Mouse (Mus musculus) heart, embryonic 14.5 days (tissue): ENCODE data around the gene Ftl1. TPM values are rescaled to one million over a fixed set of nuclear protein-coding genes. Genes with fewer than 3 reads are reported as not detected.

Experiments
- ATAC-seq: fragments of 200-750 bp; cut with Nextera tagmentation; 2 replicates; pipeline ENCODE4 v1.8.0; 2017; ENCODE audit warnings: low read depth, moderate TSS enrichment; ENCODE audit not compliant: insufficient number of reproducible peaks, insufficient read depth, low FRiP score
- H3K27ac ChIP-seq, 2 experiments: fragments of 200-500 bp in 1 of 2; fragments of 300-500 bp in 1 of 2; sonication (generic) in 1 of 2; replicated peaks in 1 of 2; 2 replicates each; pipeline ENCODE4 v1.5.1; 2012 to 2014; ENCODE audit warnings: low read depth in 2 of 2, low read length in 2 of 2, control low read depth in 1 of 2, mild to moderate bottlenecking in 1 of 2, mixed read lengths in 1 of 2; ENCODE audit not compliant: control insufficient read depth in 1 of 2, insufficient read depth in 1 of 2
- H3K27me3 ChIP-seq: fragments of 300-500 bp; sonication (generic); 2 replicates; pipeline ENCODE4 v1.6.1; 2014; ENCODE audit warnings: mild to moderate bottlenecking, low read length, control low read depth; ENCODE audit not compliant: control insufficient read depth, insufficient read depth
- H3K36me3 ChIP-seq: fragments of 300-500 bp; sonication (generic); 2 replicates; pipeline ENCODE4 v1.6.1; 2014; ENCODE audit warnings: mild to moderate bottlenecking, control low read depth, low read length, mixed read lengths; ENCODE audit not compliant: control insufficient read depth, insufficient read depth
- H3K4me1 ChIP-seq, 2 experiments: fragments of 200-500 bp in 1 of 2; fragments of 300-500 bp in 1 of 2; sonication (generic) in 1 of 2; 2 replicates each; pipeline ENCODE4 v1.6.1; 2012 to 2014; ENCODE audit warnings: low read length in 2 of 2, control low read depth in 1 of 2, mixed read lengths in 1 of 2; ENCODE audit not compliant: control insufficient read depth in 2 of 2, insufficient read depth in 2 of 2
- H3K4me2 ChIP-seq: fragments of 300-500 bp; sonication (generic); 2 replicates; pipeline ENCODE4 v1.6.1; 2014; ENCODE audit warnings: mild to moderate bottlenecking, low read length
- H3K4me3 ChIP-seq, 2 experiments: fragments of 200-500 bp in 1 of 2; fragments of 300-500 bp in 1 of 2; sonication (generic) in 1 of 2; 2 replicates each; pipeline ENCODE4 v1.5.1; 2012 to 2014; ENCODE audit warnings: low read length in 2 of 2, mild to moderate bottlenecking in 2 of 2, control low read depth in 1 of 2, low read depth in 1 of 2, moderate library complexity in 1 of 2; ENCODE audit not compliant: control insufficient read depth in 1 of 2, insufficient read depth in 1 of 2
- H3K9ac ChIP-seq: fragments of 300-500 bp; sonication (generic); 2 replicates; pipeline ENCODE4 v1.6.1; 2014; ENCODE audit warnings: mild to moderate bottlenecking, low read length
- H3K9me3 ChIP-seq: fragments of 300-500 bp; sonication (generic); 2 replicates; pipeline ENCODE4 v1.6.1; 2016; ENCODE audit warnings: low read length, control low read depth; ENCODE audit not compliant: control insufficient read depth
- WGBS: fragments of 180-500 bp; shearing (Covaris S2); extraction: QIAGEN DNeasy Blood & Tissue Kit; methylation state at CpG from one replicate; pipeline ENCODE4 v1.1.7; 2014; 5-methylcytosine and 5-hydroxymethylcytosine counted together
- polyA plus RNA-seq: library from polyadenylated mRNA; unstranded; fragments of >200 nt; fragmentation: Nextera tagmentation; extraction: Ambion mirVana; gene quantifications from 2 replicates; pipeline ENCODE4 v1.2.1, GENCODE M21; 2014

Ftl1 gene
- polyA plus RNA-seq, 1 experiment from 2014 or later, result 3,606 TPM

- H3K9ac ChIP-seq, result peak overlapping the region; percentile 55; the same call in 1 of the 2 replicates
- H3K4me1 ChIP-seq, result peaks cover 0 to 5% of the 10 kb centered on the region in 2 experiments; a peak in 2 of 4 replicates
- 59% methylated on average over 16 of the region's 16 CpGs for WGBS
- H3K9me3 ChIP-seq, result no peaks in the 10 kb centered on the region
- no peak for ATAC-seq
- H3K27me3 ChIP-seq, result no peaks in the 10 kb centered on the region
- peak overlapping the region; percentile 50 for H3K4me2 ChIP-seq
- H3K4me3 ChIP-seq, result peak overlapping the region; percentile 19 to 33; a peak in 3 of 4 replicates
- H3K36me3 ChIP-seq, result no peaks in the 10 kb centered on the region
- no peak overlapping the region for H3K27ac ChIP-seq
Observed at GRCm38 (mm10) chr7:45475291-45475969, 15.7 kb upstream of the Ftl1 start.

- Histone ChIP-seq H3K4me2 (no peak overlapping the region), H3K4me3 (no peak overlapping the region), H3K36me3 (no peaks in the 10 kb centered on the region; the same call in 1 of the 2 replicates), H3K27ac (no peak overlapping the region), H3K4me1 (peaks cover 7 to 8% of the 10 kb centered on the region in 2 experiments), H3K9me3 (no peaks in the 10 kb centered on the region), H3K9ac (no peak overlapping the region), H3K27me3 (no peaks in the 10 kb centered on the region)
- ATAC-seq, result no peak
- 5% methylated on average over 3 of the region's 3 CpGs for WGBS
Observed at GRCm38 (mm10) chr7:45470869-45471268, 11.2 kb upstream of the Ftl1 start.

GRCm38 (mm10) chr7:45467090-45467670 lies 7.5 kb upstream of the Ftl1 start:
- H3K9me3 ChIP-seq, result no peaks in the 10 kb centered on the region
- H3K4me2 ChIP-seq, result peak overlapping the region; percentile 88
- peak overlapping the region; percentile 87 to 89 for H3K4me3 ChIP-seq
- no peak overlapping the region for H3K27ac ChIP-seq
- peaks cover 6 to 14% of the 10 kb centered on the region in 2 experiments; a peak in 3 of 4 replicates for H3K4me1 ChIP-seq
- 40% methylated on average over 7 of the region's 7 CpGs for WGBS
- peaks cover 32% of the 10 kb centered on the region for H3K36me3 ChIP-seq
- no peak for ATAC-seq
- H3K27me3 ChIP-seq, result no peaks in the 10 kb centered on the region
- peak overlapping the region; percentile 92 for H3K9ac ChIP-seq

GRCm38 (mm10) chr7:45466283-45467089 lies 6.8 kb upstream of the Ftl1 start, which contains the start of gene Bax:
Bax (minus strand) TSS chr7:45466898.
- Histone ChIP-seq H3K36me3 (peaks cover 39% of the 10 kb centered on the region), H3K27me3 (no peaks in the 10 kb centered on the region), H3K4me2 (peak within 1 kb of the TSS; percentile 88), H3K27ac (peak within 1 kb of the TSS; percentile 40 to 64; a peak in 2 of 4 replicates), H3K9ac (peak within 1 kb of the TSS; percentile 92), H3K4me3 (peak within 1 kb of the TSS; percentile 87 to 89), H3K9me3 (no peaks in the 10 kb centered on the region), H3K4me1 (peaks cover 6 to 14% of the 10 kb centered on the region in 2 experiments; a peak in 3 of 4 replicates)
- peak; percentile 77 for ATAC-seq
- WGBS, result under 1% methylated on average over 56 of the region's 58 CpGs

GRCm38 (mm10) chr7:45465549-45465948 lies 5.9 kb upstream of the Ftl1 start:
- WGBS, result 84% methylated on average over 9 of the region's 9 CpGs
- Histone ChIP-seq H3K36me3 (peaks cover 40% of the 10 kb centered on the region), H3K4me1 (peaks cover 11 to 21% of the 10 kb centered on the region in 2 experiments), H3K4me2 (peak overlapping the region; percentile 88), H3K9me3 (no peaks in the 10 kb centered on the region), H3K27ac (no peak overlapping the region), H3K9ac (peak overlapping the region; percentile 92), H3K27me3 (no peaks in the 10 kb centered on the region), H3K4me3 (peak overlapping the region; percentile 87 to 89)
- ATAC-seq, result no peak

- WGBS, result 92% methylated on average over 12 of the region's 12 CpGs
- Histone ChIP-seq H3K4me3 (no peak overlapping the region), H3K9ac (no peak overlapping the region), H3K27me3 (no peaks in the 10 kb centered on the region), H3K4me1 (peaks cover 15 to 25% of the 10 kb centered on the region in 2 experiments), H3K36me3 (peaks cover 40% of the 10 kb centered on the region), H3K4me2 (no peak overlapping the region), H3K9me3 (no peaks in the 10 kb centered on the region), H3K27ac (no peak overlapping the region)
- ATAC-seq, result no peak
Observed at GRCm38 (mm10) chr7:45465112-45465511, 5.4 kb upstream of the Ftl1 start.

- ATAC-seq, result no peak
- no peak overlapping the region for H3K27ac ChIP-seq
- no peak overlapping the region for H3K4me3 ChIP-seq
- peaks cover 40% of the 10 kb centered on the region for H3K36me3 ChIP-seq
- H3K27me3 ChIP-seq, result no peaks in the 10 kb centered on the region
- 94% methylated on average over 7 of the region's 7 CpGs for WGBS
- H3K4me1 ChIP-seq, result peaks cover 17 to 27% of the 10 kb centered on the region in 2 experiments
- H3K9ac ChIP-seq, result no peak overlapping the region
- H3K4me2 ChIP-seq, result no peak overlapping the region; the same call in 1 of the 2 replicates
- no peaks in the 10 kb centered on the region for H3K9me3 ChIP-seq
Observed at GRCm38 (mm10) chr7:45463987-45464778, 4.5 kb upstream of the Ftl1 start.
